Mouse (Mus musculus) frontal cortex, adult 2 months (tissue): Measurements from ENCODE around the gene Il4ra. TPM values are rescaled to one million over a fixed set of nuclear protein-coding genes. Genes with fewer than 3 reads are reported as not detected.

Source experiments
- DNase-seq, 2 experiments: peaks; one replicate each; pipeline ENCODE4 v3.0.0; 2022; ENCODE audit warnings: low spot score in 1 of 2; ENCODE audit errors: extremely low spot score in 1 of 2
- polyA plus RNA-seq: library from polyadenylated mRNA; depleted of rRNA; stranded (reverse); fragments of >200 nt; gene quantifications from 2 replicates; pipeline ENCODE4 v1.2.3, GENCODE M21; 2012

The Il4ra gene
- polyA plus RNA-seq, 1 experiment: 4.8 TPM

DNA sequence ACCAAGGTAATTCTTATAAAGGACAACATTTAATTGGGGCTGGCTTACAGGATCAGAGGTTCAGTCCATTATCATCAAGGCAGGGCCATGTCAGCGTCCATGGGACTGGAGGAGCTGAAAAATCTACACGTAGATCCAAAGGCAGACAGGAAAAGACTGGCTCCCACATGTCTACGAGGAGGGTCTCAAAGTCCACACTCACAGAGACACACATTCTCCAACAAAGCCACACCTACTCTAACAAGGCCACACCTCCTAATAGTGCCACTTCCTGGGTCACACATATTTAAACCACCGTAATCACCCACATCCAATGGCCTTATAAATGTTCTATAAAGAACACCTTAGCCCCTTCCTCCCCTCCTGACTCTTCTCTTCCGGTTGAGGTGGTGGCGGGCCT is 5.2 kb upstream of the Il4ra start:
- DNase-seq: no peak

DNA sequence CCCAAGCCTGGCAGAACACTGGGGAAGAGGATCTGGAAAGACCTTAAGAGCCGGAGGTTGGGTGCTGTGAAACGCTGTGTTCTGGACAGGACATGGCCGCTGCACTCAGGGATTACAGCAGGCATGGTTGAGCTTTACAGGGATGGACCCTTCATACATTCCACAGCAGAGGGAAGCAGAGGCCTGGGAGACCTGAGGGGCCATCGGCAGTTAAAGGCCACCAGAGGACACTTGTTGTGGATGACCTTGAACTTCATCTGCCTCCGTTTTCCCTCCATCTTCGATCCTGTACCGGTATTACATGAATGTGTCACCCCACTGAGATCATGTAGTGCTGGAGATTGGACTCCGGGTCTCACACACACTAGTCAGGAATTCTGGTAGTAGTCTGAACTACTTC is 2.0 kb upstream of the Il4ra start:
- DNase-seq: no peak

DNA sequence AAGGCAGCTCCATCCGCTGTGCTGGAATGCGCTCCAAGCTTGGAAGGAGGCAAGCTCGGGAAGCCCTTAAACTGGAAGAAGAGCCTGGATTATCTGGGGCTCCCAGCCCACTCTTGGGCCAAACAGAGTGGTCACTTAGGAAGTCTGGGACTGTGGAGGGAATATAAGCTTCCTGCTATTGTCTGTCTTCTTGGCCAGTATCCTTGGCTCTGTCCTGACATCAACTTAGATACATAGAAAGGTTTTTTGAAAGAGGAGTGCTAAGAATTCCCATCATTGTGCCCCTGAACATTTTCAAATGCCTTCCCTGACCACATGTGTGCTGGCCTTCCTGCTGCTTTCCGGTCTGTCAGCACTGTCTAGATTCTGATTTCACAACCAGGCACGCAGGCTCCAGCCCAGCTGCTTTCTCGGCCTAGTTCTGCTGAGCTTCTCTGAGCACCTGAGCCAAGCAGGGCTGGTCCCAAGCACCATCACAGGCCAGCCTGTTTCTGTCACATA is 989 bp upstream of the Il4ra start:
- no peak for DNase-seq

DNA sequence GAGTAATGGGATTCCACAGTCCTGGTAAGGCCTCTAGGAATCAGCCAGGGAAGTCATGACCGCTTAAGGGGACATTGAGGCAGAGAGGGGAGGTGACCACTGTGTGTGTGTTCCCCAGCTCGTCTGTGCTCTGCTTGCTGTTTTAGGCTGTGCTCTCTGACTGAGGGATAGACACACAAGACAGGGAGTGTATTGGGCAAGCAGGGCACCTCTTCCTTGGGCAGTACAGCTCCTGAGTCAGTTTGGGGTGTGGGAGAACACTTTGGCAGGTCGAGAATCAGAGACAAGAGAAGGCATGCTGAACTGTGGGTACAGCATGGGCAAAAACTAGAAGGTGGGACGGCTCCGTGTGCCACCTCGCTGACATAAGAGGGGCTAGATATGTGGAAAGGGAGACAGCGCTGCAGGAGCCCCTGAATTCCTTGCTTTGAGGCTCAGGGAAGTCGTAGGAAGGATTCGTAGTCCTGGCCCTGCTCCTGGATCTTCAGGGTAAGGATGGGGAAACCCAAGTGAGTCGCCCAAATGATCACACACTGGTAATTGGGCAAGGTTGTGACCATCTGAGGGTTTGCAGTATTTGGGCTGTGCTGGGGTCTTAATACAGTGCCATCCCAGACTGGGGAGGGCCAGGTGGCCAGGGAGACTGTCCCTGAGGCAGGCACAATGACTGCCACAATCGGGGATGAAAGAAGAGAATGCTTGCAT is 1.1 kb downstream of the Il4ra start:
- no peak for DNase-seq

DNA sequence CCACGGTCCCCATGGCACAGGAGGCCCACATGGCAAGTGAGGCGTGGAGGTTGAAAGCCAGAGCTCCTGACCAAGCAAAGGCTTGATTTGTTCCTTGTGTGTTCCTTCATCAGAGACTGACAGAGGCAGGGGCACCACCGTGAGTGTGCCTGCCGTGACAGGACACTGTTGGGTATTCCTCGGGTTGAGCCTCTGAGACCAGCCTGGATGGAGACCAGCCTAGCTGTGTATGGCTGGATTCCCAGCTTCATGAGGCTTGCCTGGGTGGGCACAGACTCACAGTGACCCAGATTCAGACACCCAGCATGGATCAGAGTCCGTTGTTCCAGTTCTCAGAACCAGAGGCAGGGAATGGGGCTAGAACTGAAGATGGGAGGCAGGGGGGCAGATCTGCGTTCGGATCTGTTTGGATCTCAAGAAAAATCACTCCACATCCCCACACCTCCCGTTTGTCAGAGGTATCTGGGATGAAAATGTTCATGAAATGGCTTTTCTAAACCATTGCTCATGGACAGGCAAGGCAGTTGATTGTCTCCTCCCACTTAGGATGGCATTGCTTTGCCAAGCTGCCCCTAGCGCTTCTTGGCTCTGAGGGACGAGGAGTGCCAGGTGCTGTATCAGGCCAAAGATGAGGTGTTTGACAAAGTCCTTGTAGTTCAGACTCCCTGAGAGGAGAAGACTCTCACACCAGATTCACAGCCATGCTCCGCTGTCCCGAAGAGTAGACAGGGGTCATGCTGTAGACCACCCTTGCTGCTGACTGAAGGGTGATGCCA is 1.9 kb downstream of the Il4ra start:
- no peak for DNase-seq

DNA sequence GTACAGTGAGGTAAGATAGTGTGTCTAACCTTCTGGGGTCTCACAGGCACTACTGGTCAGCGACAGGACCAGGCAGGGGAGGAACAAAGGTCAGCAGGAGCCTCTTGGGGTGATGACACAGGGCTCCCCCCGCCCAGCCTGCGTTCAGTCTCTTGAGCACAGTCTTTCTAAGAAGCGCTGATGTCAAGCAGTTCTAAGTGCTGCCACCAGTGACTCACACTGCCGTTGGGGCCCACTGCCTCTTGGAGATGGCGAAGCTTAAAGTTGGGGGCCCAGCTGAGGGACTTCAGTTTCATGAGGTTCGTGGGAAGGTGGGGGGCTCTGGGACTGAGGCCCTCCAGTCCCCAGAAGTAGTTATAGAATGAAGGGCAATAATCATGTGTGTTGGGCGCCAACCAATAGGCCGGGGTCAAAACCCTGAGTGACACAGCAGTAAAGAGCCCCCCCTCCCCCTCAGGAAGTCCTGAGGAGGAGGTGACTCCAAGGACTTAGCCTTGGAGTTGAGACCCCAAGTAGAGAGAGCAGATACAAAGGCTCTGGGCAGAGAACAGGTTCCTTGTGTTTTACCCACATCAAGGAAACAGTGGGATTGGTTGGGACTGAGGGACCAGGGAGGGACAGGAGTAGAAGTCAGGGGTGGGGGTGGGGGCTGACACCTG is 2.7 kb downstream of the Il4ra start:
- DNase-seq: no peak

DNA sequence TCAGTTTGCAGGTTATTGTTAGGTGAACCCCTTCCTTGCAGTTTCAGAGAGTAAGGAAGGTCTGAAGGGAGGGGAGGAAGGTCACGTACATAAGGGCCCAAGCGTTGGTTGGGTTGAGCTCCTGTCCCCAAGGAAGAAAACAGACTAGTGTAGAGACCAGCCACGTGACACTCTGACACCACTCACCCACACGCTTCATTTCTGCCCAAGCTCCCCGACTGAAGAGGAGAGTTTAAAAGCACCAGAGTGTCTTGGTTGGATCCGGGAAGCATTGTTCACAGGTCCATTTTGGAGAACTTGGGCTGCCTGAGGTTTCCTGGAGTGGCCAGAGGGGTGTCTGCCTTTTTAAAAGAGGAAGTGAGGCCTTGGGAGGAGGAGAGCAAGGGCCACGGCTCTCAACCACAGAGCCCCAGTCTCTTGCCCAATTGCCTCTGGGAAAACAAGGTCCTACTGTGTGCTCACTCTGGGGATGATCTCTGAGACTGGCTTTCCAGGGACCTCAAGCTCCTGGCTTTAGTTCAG is 3.5 kb downstream of the Il4ra start:
- no peak for DNase-seq

DNA sequence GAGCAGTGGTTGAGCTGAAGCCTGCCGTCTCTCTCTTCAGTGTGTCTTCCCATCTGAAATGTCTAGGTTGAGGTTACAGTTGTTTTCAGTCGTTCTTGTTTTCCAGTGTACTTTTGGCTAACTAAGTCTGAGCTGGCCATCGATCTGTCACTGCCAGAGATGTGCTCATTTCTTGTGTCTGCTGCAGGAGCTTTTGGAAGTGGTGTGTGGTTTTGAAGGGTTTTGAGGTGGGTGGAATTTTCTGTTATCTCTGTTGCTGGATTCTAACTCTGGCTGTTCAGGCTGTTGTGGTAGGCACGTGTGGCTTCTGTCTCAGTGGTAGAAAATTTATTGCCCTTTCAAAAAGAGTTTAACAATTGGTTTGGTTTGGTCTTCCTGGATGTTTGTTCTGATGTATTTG is 4.2 kb downstream of the Il4ra start:
- no peak for DNase-seq

DNA sequence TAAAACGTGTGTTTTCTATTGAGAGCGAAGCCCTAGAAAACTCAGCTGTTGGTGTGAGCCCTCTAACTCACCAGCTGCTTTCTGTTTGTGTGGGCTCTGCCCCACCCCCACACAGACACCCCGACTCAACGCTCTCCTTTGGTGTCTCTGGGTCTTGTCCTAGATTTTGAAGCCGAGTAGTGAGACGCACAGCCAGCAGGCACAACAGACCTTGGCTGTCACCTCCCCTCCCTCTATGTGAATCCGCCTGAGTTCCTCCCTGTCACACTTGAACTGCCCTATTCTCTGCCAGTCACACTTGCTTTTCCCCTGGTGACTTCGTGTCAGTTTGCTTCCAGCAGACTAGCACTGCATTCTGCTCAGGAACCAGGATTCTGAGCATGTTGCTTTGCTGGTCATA is 4.9 kb downstream of the Il4ra start:
- DNase-seq: no peak

DNA sequence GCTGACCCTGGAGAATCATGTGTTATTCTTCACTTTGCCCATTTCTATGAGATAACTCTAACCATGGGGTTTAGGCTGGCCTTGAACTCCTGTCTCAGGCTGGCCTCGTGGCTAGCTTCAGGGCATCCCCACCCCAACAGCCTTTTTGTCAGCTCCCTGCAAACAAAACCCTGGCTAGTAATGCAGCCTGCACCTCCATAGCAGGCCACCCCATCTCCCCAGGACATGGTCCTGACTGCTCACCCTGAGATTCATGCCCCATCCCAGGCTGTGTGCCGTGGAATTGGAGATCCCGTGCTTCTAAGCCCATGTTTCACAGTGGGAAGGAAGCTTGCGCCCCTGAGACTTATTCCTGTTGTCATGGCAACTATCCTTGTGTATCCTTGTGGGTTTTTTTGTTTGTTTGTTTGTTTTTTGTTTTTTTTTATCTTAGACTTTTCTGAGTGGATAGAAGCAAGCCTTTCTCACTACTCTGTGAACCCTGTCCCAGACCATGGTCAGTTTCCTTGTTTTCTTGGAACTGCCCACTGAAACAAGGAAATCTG is 6.6 kb downstream of the Il4ra start:
- DNase-seq: no peak

DNA sequence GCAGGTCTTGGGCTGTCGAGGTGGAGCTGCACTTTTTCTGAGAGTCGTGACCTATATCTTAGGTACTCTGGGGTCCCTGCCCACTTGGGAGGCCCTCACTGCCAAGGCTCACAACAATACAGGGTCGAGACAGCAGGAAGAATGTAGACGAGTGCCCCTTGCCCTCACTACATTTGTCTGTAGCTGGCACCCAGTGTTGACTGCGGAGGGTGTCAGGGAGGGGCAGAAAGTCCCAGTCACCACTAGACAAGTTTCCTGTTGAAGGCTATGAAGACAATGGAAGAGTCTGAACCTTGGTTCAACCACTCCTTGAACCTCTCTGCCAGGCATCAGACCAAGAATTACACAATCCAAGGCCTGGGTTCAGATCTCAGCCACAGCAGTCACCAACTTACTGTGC is 7.1 kb downstream of the Il4ra start:
- DNase-seq: no peak

DNA sequence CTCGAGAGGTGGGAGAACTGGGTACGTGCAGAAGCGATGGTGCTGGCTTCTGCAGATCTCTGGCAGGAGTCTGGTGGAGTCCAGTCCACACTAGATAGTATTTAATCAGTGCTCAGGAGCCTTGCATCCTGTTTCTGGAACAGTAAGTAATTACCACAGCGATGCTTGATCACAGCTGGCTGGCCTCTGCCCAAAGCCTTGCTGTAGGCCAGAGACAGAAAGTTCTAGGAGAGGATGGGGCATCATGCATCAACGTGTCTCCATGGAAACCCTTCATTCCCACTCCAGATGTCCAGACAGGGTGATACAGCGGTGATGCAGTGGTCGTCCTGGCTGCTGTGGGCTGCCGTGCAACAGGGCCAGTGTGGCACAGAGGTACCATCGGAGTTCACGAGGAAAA is 7.6 kb downstream of the Il4ra start:
- DNase-seq: no peak

DNA sequence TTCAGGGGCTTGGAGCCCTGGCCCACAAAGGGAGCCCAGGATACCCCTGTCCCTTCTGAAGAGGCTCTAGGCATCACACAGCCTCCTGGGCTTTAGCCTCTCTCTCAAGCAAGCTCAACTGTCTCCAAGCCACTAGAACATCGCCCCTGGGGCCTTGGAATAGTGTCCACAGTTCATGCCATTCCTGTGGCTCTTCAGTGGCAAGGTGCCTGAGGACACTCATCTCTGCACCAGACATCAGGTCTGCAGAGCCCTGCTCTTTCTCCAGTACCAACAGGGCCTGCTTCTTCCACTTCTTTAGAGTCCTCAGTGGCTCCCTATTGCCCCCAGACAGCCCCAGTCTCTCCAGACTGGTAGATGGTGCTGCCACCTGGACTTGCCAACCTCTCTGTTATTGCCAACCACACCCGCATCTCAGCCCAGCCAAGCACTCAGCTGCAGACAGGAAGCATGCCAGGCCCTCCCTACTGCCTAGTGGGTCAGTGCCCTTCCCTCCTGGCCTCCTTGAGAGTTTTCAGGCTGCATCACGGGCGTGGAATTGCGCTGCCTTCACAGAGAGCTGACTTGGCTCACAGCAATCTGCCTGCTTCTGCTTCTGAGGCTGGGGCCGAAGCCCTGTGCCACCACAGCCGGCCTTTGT is 8.3 kb downstream of the Il4ra start:
- DNase-seq: no peak

DNA sequence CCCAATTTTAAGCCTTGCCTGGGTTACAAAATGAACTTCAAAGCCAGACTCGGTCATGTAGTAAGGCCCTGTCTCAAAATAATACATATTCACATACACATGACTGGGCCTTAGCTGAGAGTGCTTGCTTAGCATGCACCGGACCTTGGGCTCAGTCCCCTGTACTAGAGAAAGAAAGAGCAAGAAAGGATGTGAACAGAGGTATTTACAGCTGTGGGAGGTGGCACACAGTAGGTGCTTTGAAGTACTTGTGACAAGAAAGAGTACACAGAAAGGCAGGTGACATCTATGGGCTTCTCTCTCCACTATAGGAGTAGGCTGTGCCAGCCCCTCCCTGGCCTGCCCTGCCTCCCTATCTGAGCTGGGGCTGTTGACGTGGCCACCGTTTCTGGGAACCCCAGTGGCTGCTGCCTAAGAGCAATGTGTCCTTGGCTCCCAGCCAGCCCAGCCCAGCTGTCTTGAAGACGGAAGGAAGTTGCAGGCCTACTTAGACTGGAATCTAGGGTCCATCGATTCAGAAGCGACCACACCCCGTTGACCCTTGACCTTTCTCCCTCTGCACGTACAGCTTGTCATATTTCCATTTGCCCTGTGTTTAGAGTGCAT is 9.3 kb downstream of the Il4ra start:
- DNase-seq: no peak

DNA sequence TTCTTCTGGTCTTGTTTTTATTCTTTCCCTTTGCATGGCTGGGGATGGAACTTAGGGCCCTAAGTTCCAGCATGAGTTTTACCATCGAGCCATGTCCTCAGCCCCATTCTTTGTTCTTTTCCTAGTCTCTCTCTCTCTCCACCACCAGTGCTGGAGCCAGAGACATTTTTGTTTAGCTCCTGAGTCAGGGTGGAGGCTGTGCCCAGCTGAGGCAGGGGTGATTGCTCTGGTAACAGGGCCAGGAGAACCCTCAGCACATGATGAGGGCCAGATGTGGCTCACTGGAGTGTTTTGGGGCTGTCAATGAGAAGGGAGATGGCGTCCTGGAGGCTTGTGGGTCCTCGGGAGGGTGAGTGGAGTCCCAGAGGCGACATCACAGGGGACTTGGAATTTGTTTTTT is 10.5 kb downstream of the Il4ra start:
- DNase-seq: no peak

DNA sequence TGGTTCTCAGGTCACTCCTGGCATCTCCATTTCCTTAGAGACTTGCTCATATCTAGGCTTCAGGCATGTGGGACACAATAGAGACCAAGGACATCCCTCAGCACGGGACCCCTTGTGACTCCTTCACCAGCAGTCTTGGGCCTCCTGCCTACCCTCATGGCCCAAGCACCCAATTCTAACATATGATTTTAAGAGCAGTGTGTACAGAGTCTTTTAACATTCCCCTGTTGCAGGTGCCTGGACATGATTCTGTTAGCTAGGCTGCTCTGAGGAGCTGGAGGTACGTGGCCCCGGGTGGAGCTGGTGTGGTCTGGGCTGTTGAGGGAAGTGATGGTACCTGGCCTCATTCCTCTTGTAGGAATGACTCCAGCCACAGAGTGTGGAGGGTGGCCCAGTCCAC is 11.2 kb downstream of the Il4ra start:
- no peak for DNase-seq

DNA sequence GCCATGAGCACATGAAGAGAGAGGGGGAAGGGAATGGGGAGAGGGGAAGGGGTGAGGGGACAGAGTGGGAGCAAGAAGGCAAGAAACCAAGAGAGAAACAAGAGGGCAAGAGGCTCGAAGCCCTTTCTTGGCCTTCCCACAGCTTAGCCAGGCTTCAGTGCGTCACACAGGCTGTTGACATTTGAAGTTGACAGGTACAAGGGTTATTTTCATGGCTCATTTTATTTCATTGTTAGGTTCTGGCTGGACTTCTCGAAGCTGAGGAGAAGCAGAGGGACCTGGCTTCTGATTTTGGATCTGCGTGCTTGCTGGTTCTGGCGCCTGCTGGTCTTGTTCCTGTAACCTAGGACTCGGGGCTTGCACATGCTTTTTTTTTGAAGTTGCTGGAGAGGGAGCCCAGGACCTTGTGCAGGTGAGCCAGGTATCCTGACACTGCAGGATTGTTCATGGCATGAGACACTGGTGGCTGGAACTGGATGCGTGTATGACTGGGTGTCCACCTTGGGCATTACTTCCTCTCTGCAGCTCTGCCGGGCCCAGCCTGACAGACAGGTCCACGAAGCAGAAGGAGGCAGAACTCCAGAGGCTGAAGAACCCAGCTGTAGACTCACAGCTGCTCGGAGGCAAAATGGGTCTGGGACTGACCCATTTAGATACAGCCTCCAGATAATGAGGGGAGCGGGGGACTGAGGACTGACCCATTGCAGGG is 12.6 kb downstream of the Il4ra start:
- DNase-seq: no peak

DNA sequence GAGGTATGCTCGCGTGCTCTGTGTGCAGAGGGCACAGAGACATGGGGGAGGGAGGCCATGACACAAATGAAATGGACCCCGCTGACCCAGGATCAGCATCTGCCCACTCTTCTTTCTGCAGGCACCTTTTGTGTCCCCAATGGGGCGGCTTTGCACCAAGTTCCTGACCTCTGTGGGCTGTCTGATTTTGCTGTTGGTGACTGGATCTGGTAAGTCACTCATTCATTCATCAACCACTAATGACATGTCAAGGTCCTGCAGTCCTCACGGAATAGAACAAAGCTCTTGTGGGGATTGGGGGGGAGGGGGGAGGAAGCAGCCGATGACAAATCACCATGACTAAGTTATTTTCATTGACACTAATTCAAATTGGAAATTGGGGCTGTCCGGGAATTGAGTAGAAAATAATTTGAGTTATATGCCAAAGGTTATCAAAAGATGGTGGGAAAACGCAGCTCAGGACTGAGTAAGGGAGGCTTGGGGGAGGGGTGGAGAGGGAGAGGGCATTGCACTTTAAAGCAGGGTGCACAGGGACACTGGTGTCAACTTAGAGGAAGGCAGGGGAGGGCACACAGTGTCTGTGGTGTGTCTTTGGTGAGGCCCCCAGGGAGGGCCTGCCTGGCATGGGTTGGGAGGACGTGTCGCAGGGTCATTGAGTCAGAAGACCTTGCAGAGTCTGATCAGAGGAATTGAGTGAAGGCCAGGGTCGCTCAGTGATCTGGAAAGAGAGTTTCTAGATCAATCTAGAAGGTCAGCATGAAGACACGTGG is 13.8 kb downstream of the Il4ra start:
- DNase-seq: no peak

DNA sequence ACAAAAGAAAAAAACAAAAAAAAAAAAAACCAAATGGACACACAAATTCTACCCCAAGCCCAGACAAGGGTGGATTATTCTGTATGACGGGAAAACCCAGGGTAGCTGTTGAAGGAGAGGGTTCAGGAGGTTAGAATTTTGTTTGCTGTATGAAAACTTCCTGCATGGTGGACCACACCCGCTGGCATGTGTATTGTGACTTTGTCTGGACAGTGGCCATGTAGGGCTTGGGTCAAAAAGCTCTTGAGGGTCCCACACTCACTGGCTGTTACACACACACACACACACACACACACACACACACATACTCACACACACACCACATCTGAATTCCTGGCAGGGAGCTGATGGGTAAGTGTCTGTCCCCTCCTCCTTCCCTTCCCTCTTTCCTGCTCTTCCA is 14.5 kb downstream of the Il4ra start:
- DNase-seq: no peak
